Mouse (Mus musculus) lung, adult 2 months (tissue): ENCODE measurements at regions not wholly inside any gene's neighbourhood (a gene's known extent, or its start where the extent isn't known, plus 50 kb on each side); places are given as distances from the start of the nearest gene placed in this dataset.

Source experiments
- CTCF ChIP-seq: fragments of 200-500 bp; IDR thresholded peaks from 2 replicates; pipeline ENCODE4 v1.5.1; 2011; ENCODE audit warnings: mild to moderate bottlenecking, low read length, control low read depth; ENCODE audit not compliant: insufficient read depth
- POLR2A ChIP-seq: fragments of 200-500 bp; IDR thresholded peaks from 2 replicates; pipeline ENCODE4 v1.6.1; 2011; ENCODE audit warnings: low read depth, mild to moderate bottlenecking, control low read depth, low read length, borderline replicate concordance; ENCODE audit errors: extremely low read depth

GRCm38 (mm10) chr5:118380052-118380421 is 135.0 kb downstream of the 2410131K14Rik start:
- TF ChIP-seq POLR2A: no peak
- TF ChIP-seq CTCF: no peak
